Mouse (Mus musculus) limb, embryonic 10.5 days (tissue): ENCODE data around the gene Eid3. TPM values are rescaled to one million over a fixed set of nuclear protein-coding genes. Genes with fewer than 3 reads are reported as not detected.

Experiments
- DNase-seq: peaks from one replicate; pipeline ENCODE4 v3.0.0-alpha.2; 2017; ENCODE audit warnings: low spot score
- H3K27ac ChIP-seq: fragments of 300-500 bp; sonication (generic); 2 replicates; pipeline ENCODE4 v1.5.1; 2016; ENCODE audit warnings: mild to moderate bottlenecking
- H3K27me3 ChIP-seq: fragments of 300-500 bp; sonication (generic); 2 replicates; pipeline ENCODE4 v1.6.1; 2016; ENCODE audit warnings: low read depth, mild to moderate bottlenecking; ENCODE audit not compliant: poor library complexity, severe bottlenecking
- H3K36me3 ChIP-seq: fragments of 300-500 bp; sonication (generic); 2 replicates; pipeline ENCODE4 v1.6.1; 2016; ENCODE audit warnings: mild to moderate bottlenecking, moderate library complexity
- H3K4me1 ChIP-seq: fragments of 300-500 bp; sonication (generic); 2 replicates; pipeline ENCODE4 v1.6.1; 2016
- H3K4me3 ChIP-seq: fragments of 300-500 bp; sonication (generic); 2 replicates; pipeline ENCODE4 v1.5.1; 2016; ENCODE audit warnings: mild to moderate bottlenecking, moderate library complexity
- H3K9me3 ChIP-seq: fragments of 300-500 bp; sonication (generic); replicated peaks from 2 replicates; pipeline ENCODE4 v1.6.1; 2016; ENCODE audit warnings: mild to moderate bottlenecking
- WGBS: fragments of 180-500 bp; shearing (Covaris S2); methylation state at CpG from one replicate; pipeline ENCODE4 v1.1.7; 2016; 5-methylcytosine and 5-hydroxymethylcytosine counted together
- polyA plus RNA-seq: library from polyadenylated mRNA; unstranded; fragments of >200 nt; fragmentation: Nextera tagmentation; extraction: Ambion mirVana; gene quantifications from 2 replicates; pipeline ENCODE4 v1.2.1, GENCODE M21; 2016

Eid3 gene
- polyA plus RNA-seq, 1 experiment from 2014 or later, result 0.56 TPM

DNA sequence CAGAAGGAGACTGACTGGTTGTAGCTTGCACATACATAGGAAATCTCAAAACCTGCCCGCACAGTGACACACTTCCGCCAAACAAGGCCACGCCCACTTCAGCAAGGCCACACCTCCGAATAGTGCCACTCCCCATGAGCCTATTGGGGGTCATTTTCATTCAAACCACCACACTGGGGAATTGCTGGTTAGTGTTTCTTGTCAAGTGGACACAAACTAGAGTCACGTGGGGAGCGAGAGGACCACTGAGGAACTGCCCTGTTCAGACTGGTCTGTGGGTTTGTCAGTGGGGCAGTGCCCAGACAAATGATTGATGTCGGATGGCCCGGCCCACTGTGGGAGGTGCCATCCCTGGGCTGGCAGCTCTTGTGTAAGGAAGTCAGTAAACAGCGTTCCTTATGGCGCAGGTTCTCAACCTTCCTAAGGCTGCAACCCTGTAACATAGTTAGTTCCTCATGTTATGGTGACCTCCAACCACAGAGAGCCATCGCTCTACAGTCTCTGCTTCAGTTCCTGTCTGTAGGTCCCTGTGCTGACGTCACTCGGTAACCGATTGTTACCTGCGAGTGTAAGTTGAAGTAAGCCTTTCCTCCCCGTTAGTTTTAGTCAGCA lies 33.5 kb downstream of the Eid3 start:
- no peak for DNase-seq

DNA sequence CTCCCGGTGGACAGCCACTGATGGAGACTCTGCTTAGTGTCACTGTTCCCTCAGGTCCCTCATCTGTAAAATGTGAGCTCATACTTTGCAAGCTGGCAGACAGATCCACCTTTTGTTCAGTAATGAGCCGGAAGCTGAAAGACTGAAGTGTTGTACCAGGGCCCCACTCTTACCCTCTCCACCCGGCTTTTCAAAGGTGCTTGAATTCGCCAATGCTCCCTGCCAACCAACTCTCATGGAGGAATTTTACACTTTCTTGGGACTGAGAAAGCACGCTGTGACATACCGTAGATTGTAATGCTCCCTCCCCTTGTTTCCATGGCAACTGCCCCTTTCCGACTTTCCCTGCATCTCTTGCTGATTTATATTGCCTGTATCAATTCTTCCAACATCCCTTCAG lies 34.1 kb downstream of the Eid3 start:
- no peak for DNase-seq
- 50% methylated on average over 7 of the region's 7 CpGs for WGBS
- Histone ChIP-seq H3K4me3 (no peak overlapping the region), H3K9me3 (no peaks in the 10 kb centered on the region), H3K27ac (no peak overlapping the region), H3K36me3 (peaks cover 30% of the 10 kb centered on the region), H3K4me1 (peaks cover 7% of the 10 kb centered on the region; the same call in 1 of the 2 replicates), H3K27me3 (no peaks in the 10 kb centered on the region)

More for the DNA sequence above, 33.5 kb downstream of the Eid3 start:
- Histone ChIP-seq H3K4me3 (peak overlapping the region; percentile 2; the same call in 1 of the 2 replicates), H3K36me3 (peaks cover 36% of the 10 kb centered on the region), H3K27ac (no peak overlapping the region), H3K27me3 (no peaks in the 10 kb centered on the region), H3K9me3 (no peaks in the 10 kb centered on the region), H3K4me1 (peaks cover 7% of the 10 kb centered on the region; the same call in 1 of the 2 replicates)
- 45% methylated on average over 16 of the region's 16 CpGs for WGBS

DNA sequence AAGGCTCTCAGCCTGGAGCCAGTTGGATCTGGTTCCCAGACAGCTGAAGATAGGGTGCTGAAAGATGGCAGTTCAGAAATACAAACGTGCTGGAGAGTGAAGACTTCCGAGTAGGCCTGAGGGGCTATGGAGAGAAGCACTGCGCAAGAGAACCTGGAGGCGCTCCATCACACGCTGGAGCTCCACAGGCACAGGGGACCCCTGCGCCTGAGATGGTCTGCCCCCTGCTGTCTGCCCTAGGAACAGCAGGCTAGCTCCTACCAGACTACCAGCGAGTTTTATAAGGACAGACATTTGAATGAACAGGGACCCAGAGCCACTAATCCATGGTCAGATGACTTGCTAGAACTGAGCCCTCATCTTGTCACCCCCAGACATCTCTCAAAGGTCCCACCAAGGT lies 35.0 kb downstream of the Eid3 start:
- Histone ChIP-seq H3K9me3 (no peaks in the 10 kb centered on the region), H3K27ac (no peak overlapping the region), H3K27me3 (no peaks in the 10 kb centered on the region), H3K36me3 (peaks cover 21% of the 10 kb centered on the region), H3K4me3 (no peak overlapping the region), H3K4me1 (peaks cover 7% of the 10 kb centered on the region; the same call in 1 of the 2 replicates)
- peak; percentile 89 for DNase-seq
- 7% methylated on average over 7 of the region's 7 CpGs for WGBS

DNA sequence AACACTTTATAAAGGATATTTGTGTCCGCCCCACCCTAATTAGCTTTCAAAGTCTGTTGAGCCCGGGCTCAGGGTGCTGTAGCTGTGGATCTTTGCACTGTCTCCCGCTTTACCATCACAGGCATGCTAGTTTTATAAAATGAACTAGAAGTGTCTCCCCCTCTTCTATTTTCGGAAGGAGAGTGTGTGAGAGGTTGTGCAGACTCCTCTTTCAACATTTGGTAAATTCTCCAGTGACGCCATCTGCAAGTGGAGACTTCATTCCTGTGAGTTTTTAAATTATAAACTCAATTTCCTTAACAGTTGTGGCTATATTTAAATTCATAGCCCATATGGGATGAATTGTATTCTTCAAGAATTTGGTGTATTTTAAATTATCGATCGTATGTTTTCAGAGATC lies 42.1 kb downstream of the Eid3 start:
- Histone ChIP-seq H3K27me3 (0 out of 2 replicates have a peak, but pooled peaks cover 8% of the 10 kb centered on the region), H3K4me3 (no peak overlapping the region), H3K4me1 (peaks cover 6% of the 10 kb centered on the region), H3K27ac (no peak overlapping the region), H3K36me3 (no peaks in the 10 kb centered on the region), H3K9me3 (no peaks in the 10 kb centered on the region)
- DNase-seq, result no peak
- 89% methylated on average over 7 of the region's 7 CpGs for WGBS

DNA sequence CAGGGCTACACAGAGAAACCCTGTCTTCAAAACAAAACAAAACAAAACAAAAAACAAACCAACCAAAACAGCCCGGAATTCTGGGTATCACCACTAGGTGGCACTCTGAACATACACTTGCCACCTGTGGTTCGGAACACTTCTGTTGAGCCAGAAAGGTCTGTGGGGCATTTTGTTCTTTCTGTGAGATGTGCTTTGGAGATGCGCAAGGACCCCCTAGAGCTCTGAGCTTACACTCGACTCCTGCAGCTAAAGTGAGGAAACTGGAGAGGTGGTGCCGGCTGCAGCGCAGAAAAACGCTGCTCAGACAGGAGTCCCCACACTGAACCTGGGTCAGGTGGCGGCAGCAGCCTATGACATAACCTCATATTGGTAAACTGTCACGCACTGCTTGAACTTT lies 43.0 kb downstream of the Eid3 start:
- Histone ChIP-seq H3K27me3 (0 out of 2 replicates have a peak, but pooled peaks cover 8% of the 10 kb centered on the region), H3K9me3 (no peaks in the 10 kb centered on the region), H3K4me3 (no peak overlapping the region), H3K27ac (no peak overlapping the region), H3K36me3 (no peaks in the 10 kb centered on the region), H3K4me1 (peaks cover 10% of the 10 kb centered on the region)
- DNase-seq, result peak; percentile 72
- 17% methylated on average over 9 of the region's 9 CpGs for WGBS

DNA sequence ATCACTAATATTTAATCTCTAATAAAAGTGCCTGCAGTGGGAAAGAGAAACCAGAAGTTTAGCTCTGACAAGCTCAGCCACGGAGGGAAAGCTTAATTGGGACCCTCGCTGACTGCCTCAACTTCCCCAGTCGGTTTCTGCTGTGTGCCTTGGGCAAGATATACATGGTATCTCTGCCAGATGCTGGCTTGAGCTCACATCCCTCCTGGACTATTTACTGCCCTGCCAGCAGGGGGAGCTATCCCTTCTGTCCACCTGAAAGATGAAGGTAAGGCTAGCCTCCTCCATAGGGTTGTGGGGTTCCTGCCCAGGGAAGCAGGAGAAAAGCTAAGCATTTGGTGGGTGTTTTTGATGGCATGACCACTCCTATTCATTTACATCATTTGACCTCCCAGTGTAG lies 43.8 kb downstream of the Eid3 start:
- H3K27ac ChIP-seq, result no peak overlapping the region
- 0 out of 2 replicates have a peak, but pooled peaks cover 8% of the 10 kb centered on the region for H3K27me3 ChIP-seq
- H3K4me3 ChIP-seq, result no peak overlapping the region
- 75% methylated on average over 3 of the region's 3 CpGs for WGBS
- H3K4me1 ChIP-seq, result peaks cover 10% of the 10 kb centered on the region
- H3K9me3 ChIP-seq, result no peaks in the 10 kb centered on the region
- no peak for DNase-seq
- no peaks in the 10 kb centered on the region for H3K36me3 ChIP-seq

DNA sequence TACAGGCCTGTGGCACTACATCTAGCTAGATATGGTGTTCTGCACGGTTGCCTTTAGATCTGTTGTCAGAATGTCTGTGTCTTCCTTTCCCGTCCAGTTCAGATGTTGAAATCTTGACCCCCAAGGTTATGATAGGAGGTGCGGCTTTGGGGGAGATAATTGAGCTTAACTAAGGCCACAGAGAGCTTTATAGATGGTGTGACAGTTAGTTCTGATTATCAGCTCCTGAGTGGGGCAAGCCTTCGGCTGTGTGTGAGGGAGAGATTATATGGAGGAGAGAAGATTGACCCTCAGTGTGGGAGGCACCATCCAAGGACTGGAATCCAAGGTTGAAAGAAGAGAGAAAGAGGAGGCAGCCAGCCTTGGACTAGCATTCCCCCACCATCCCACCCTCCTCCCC lies 46.8 kb downstream of the Eid3 start:
- 0 out of 2 replicates have a peak, but pooled peaks cover 8% of the 10 kb centered on the region for H3K27me3 ChIP-seq
- H3K4me1 ChIP-seq, result peaks cover 10% of the 10 kb centered on the region
- WGBS, result 87% methylated on average over 4 of the region's 4 CpGs
- DNase-seq, result no peak
- no peak overlapping the region for H3K4me3 ChIP-seq
- no peak overlapping the region for H3K27ac ChIP-seq
- no peaks in the 10 kb centered on the region for H3K9me3 ChIP-seq
- H3K36me3 ChIP-seq, result no peaks in the 10 kb centered on the region

DNA sequence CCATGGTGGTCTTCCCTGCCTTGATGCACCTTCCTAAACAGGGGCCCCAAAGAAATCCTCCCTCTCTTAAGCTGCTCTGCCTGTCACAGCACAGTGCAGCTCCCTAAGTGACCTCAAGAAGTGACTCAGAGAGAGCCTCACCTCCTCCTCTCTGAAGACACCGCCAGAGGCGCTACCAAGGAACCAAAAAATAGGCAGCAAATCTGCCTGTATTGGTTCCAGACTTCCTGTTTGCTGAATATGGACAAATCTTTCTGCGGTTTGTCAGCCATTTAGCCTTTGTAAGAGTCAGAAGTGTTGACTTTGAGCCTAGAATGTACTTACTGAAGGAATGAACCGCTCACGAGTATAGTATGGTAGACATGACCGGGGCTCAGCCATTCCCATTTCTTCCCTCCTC lies 47.3 kb downstream of the Eid3 start:
- no peaks in the 10 kb centered on the region for H3K36me3 ChIP-seq
- H3K27ac ChIP-seq, result no peak overlapping the region
- peaks cover 10% of the 10 kb centered on the region for H3K4me1 ChIP-seq
- H3K9me3 ChIP-seq, result no peaks in the 10 kb centered on the region
- no peak overlapping the region for H3K4me3 ChIP-seq
- DNase-seq, result no peak
- 89% methylated on average over 6 of the region's 6 CpGs for WGBS
- H3K27me3 ChIP-seq, result 0 out of 2 replicates have a peak, but pooled peaks cover 8% of the 10 kb centered on the region

Other genes with a start within 250 kb of the Eid3 start
- gene 1190007I07Rik, start 243.4 kb upstream of the Eid3 start, polyA plus RNA-seq, result 42.3 and 45.2 TPM in 2 replicates
- 240 and 264 TPM in 2 replicates for gene Tdg, start 236.8 kb upstream of the Eid3 start, polyA plus RNA-seq
- gene Glt8d2, start 176.0 kb upstream of the Eid3 start, polyA plus RNA-seq, result 2.9 and 4.4 TPM in 2 replicates
- gene Hcfc2, start 170.5 kb upstream of the Eid3 start, polyA plus RNA-seq, result 18.1 and 27.4 TPM in 2 replicates
- gene Nfyb, start 102.5 kb upstream of the Eid3 start, polyA plus RNA-seq, result 56.8 and 64.1 TPM in 2 replicates
- gene Txnrd1, start 32.7 kb upstream of the Eid3 start, polyA plus RNA-seq, result 168 and 183 TPM in 2 replicates
- 1.2 and 1.5 TPM in 2 replicates for gene Chst11, start 118.9 kb downstream of the Eid3 start, polyA plus RNA-seq